Comparison of ENCODE assay signal across 22 mouse cellular contexts in genomic region chr5:101959369-101959768, GRCm38 (mm10).
"Had no signal": no experiment of that assay in that cellular context is flagged by ENCODE, and none has a peak within 500 bp of the region (broad histone marks: within the 10 kb centered on the region; RNA-seq: fewer than 3 reads in every experiment).

No protein-coding gene starts in this region.

- H3K4me1 ChIP-seq: midbrain, embryonic 12.5 days; neural tube, embryonic 12.5 days had no signal

- H3K9me3 ChIP-seq: limb, embryonic 12.5 days; limb, embryonic 15.5 days; midbrain, embryonic 12.5 days; midbrain, embryonic 15.5 days; neural tube, embryonic 12.5 days; neural tube, embryonic 15.5 days had no signal

- H3K27ac ChIP-seq: kidney, postnatal 0 days; layer of hippocampus, adult 2 months; limb, embryonic 12.5 days; limb, embryonic 15.5 days; liver, embryonic 14.5 days; macrophage; midbrain, embryonic 12.5 days; midbrain, embryonic 15.5 days; neural tube, embryonic 12.5 days; neural tube, embryonic 15.5 days had no signal

- H3K4me2 ChIP-seq: limb, embryonic 12.5 days; limb, embryonic 15.5 days; liver, embryonic 11.5 days; lung, embryonic 14.5 days; midbrain, embryonic 12.5 days; midbrain, embryonic 15.5 days; neural tube, embryonic 12.5 days; neural tube, embryonic 15.5 days had no signal

- ATAC-seq: liver, postnatal 0 days; lung, postnatal 0 days; midbrain, embryonic 15.5 days had no signal

- DNase-seq: kidney, postnatal 25 days; layer of hippocampus, adult 9-11 months; left cerebral cortex, postnatal 4 days; liver, postnatal 0 days; lung, embryonic 14.5 days; retina, postnatal 1 day; right cerebral cortex, postnatal 25 days; spleen, adult 18-20 months; thymus, adult 2 months; thymus, postnatal 14 days had no signal

- H3K4me3 ChIP-seq: layer of hippocampus, adult 2 months; limb, embryonic 12.5 days; limb, embryonic 15.5 days; midbrain, embryonic 12.5 days; midbrain, embryonic 15.5 days; neural tube, embryonic 12.5 days; neural tube, embryonic 15.5 days had no signal

- H3K9ac ChIP-seq: limb, embryonic 12.5 days; limb, embryonic 15.5 days; liver, embryonic 14.5 days; liver, postnatal 0 days; lung, embryonic 14.5 days; midbrain, embryonic 12.5 days; midbrain, embryonic 15.5 days; neural tube, embryonic 12.5 days; neural tube, embryonic 15.5 days had no signal

- H3K27me3 ChIP-seq: limb, embryonic 12.5 days; limb, embryonic 15.5 days; midbrain, embryonic 12.5 days; midbrain, embryonic 15.5 days; neural tube, embryonic 12.5 days; neural tube, embryonic 15.5 days had no signal
